Mouse (Mus musculus): ENCODE results near the gene Lrrc51.

Lrrc51 gene

DNA sequence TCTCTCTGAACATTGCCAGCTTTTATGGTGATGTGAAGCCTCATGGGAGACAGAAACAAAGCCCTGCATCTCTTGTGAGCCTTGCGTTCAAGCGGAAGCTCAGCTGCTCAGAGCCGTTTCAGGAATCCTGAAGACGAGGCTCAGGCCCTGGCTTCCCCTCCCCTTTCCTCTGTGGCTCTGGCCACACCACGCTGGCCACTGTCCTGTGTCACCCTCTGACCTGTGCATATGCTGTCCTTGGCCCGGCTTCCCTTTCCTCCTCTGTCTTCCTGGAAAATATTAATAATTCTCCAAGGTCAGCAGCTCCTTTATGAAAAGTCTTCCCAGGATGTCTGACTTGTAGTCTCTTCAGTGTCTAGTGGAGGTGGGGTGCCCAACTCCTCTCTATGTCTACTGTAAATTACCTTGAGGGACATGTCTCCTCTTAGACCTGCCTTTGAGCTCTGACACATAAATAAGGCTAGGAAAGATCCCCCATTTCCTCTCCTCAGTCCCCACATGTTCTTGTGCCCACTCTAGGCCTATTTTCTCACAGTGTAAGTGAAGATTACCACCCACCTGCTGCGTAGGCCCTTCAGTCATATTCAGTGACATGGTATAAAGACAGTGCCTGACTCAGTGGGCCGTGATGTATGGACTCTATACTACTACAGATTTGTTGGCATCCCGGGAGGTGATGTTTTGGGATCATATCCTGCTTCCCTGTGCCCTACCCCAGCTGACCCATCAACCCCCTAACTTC is 51.1 kb downstream of the Lrrc51 start:
- no peak for DNase-seq (ENCODE audit: low spot score in 2 of 2)

DNA sequence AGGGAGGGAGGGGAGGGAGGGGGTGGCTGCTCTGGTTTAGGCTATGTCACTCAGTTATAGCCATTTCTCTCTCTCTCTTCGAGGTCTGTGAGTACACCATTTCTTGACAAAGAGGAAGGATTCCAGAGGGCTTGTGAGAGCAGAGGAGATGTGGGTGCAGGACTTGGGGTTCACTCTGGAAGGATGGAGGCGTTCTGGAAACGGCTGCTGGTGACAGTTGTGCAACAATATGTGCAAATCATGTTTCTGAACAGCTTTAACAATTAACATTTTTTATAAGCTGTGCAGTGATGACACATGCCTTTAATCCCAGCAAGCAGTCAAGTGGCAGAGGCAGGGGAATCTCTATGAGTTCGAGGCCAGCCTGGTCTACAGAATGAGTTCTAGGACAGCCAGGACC is 52.8 kb downstream of the Lrrc51 start:
- no peak for DNase-seq (ENCODE audit: low spot score in 2 of 2)

DNA sequence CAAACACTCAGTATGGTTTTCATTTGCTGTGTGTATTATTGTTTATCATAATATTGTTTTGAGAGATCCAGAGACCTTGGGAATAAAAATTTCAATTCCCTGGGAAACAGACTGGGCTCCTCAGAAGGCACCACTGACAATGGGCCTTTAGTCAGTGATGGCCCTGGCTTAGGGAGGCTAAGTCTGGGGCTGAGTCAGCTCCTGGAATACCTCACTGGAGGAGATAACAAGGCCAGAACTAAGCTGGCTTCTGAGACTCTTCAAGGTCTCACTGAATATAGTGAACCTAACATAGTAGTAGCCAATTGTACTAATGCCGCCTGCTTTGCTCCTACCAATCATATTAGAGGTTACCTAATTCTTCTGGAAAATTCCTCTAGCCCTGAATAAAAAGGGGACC is 57.7 kb downstream of the Lrrc51 start:
- DNase-seq (ENCODE audit: low spot score in 2 of 2): no peak

DNA sequence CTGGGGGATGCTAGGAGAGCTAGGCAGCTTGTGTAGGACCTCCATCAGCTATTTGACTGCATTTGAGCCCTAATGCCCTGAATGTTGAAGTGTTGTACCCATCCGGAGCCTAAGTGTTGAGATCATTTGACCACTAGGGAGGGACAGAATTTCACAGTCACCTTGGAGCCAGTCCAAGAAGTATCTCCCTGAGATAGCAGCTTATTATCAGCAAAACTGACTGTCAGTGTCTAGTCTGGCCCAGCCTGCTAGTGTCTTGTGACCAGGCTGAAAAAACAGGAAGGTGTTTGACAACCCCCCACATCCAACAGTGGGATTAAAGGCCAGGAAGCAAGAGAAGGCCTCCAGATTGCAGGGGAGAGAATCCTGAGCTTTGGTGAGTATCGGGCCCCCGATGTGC is 62.4 kb downstream of the Lrrc51 start:
- no peak for DNase-seq (ENCODE audit: low spot score in 2 of 2)

DNA sequence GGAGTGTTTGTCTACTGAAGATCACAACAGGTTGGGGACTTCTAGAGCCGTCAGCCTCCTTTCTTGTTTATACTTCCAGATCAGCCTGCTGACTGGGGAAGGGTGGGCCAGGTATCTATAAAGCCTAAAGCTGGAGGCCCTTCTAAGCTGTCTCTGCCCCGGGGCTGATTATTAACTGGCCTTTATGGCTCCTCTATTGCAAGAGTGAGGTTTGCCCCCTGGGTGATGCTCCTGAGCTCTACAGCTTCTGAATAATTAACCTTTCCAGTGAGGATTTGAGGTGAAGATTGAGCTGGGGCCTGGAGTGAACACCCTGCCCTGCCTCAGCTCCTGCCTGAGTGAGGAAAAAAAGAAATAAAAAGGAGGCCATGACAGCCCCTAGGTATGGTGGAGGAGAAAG is 63.1 kb downstream of the Lrrc51 start, which contains the start of gene Folr1:
Gene Folr1, minus strand, starts transcription at position 160 of the 400 bp plus-strand sequence.
- DNase-seq (ENCODE audit: low spot score in 2 of 2): no peak

DNA sequence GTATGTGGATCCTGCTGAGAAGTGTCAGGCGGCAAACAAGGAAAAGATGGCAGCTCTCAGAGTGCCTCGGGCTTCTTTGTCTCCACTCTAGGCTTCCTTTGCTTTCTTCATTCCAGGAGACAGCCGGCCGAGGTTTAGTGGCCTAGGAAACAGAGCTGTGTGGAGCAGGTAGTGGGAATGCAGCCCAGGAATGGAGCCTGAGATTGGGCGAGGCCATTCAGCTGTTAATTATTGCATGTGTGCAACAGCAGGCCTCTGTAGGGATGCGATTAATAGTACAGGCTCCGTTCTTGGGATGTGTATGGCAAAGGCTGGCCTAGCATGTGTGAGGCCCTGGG is 64.6 kb downstream of the Lrrc51 start:
- DNase-seq (ENCODE audit: low spot score in 2 of 2): no peak

DNA sequence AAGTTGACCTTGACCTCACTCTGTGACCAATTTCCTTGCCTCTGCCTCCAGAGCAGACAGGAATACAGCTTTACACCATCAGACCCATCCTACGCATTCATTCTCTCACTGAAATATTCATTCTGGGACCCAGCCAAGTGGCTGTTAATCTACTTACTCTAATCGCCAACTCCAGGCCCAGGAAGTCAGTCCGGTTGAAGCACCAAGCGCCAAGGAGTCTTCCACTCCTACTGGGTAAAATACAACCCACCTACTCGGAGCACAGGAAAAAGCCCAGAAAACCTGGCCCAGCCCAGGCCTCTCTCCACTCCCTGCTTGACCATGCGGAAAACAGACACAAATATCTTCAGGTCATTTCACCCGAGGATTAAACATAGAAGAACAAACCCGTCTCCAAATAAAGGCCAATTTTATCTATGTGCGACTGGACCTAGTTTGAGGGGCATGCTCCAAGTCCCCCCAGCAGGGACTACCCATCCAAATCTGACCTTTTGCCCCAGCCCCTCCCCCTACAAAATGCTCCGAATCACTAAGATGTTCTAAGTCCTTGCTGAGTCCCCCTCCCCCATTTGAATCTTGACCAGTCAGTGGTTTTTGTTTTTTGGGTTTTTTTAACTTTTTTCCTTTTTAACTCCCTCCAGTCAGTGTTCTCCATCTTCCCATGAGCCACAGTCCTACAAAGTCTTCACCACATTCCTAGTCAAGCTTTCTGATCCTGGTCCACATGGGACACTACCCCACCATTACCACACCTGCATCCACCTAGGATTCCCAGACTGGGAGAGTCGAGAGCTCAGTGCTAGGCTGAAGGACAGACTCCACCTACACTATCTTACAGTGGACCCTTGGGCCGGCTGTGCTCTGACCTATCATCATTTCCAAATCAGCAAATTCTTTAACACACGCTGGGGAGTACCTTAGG is 65.2 kb downstream of the Lrrc51 start:
- DNase-seq (ENCODE audit: low spot score in 2 of 2): no peak

DNA sequence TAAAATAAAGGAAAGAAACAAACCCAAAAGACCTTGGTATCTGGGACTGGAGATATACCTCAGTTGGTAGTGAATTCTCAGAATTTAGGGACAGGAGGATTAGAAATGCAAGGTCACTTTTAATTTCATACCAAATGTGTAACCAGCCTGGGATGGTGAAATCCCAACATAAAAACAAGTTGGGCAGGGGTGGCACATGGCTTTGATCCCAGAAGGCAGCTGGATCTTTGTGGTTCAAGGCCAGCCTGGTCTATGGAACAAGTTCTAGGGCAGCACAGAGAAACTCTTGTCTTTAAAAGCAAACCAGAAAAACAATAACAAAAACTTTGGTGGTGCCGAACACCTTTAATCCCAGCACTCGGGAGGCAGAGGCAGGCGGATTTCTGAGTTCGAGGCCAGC is 66.2 kb downstream of the Lrrc51 start:
- no peak for DNase-seq (ENCODE audit: low spot score in 2 of 2)

DNA sequence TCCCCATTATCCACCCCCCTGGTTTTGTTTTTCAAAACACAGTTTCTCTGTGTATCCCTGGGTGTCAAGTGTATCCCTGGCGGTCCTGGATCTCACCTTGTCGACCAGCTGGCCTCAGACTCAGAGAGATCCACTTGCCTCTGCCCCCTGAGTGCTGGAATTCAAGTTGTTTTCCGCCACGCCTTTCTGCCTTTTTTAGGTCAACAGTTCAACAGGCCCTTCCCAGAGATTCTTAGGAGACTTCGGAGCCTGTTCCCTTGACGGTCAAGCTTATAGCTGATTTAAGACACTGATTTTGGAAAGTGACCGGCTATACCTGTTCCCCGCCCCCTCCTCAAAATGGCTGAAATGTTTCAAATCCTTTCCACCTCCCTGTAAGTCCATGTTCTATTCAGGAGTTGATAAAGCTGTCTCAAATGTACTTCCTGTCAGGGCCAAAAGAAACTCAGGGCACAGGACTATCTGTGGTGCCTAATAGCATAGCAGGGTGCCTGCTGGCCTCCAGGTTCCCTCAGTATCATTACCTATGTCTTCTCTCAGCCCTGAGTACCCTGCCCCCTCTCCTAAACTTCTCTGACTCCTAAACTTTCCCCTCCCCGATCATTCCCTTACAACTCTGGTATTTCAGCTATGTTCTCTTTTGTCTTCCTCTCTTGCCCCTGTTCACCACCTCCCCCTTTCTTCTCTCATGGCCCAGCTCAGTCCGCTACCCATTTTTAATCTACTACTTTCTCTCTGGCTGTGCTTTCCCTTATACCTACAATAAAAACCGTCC is 67.0 kb downstream of the Lrrc51 start:
- no peak for DNase-seq (ENCODE audit: low spot score in 2 of 2)

DNA sequence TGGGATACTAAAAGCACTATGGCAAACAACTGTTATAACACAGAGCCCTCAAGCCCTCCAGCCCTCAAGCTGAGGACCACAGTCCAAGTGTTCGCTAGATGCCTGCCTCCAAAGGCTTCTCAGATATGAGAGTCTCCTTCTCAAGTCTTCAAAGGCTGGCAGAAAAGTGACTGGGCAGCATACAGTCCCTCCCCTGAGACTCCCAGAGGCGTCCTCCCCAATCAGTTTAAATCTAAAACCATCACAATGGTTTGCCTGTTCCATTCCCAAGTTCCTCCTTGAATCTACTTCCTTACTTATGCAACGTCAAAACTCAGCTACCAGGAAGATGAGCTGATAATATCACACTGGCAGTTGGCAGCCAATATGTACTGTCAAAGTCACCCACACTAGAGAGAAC is 70.3 kb downstream of the Lrrc51 start, which contains the start of gene Anapc15:
Gene Anapc15, plus strand, starts transcription at position 301 of the 400 bp plus-strand sequence.
- no peak for DNase-seq (ENCODE audit: low spot score in 2 of 2)

Data from frontal cortex, postnatal 10 days (tissue).